Mouse (Mus musculus): ENCODE results near the gene Washc1. TPM values are rescaled to one million over a fixed set of nuclear protein-coding genes. Genes with fewer than 3 reads are reported as not detected.

Washc1 gene
- polyA plus RNA-seq, 2 experiments = 39.4 to 53.3 TPM

GRCm38 (mm10) chr17:66110746-66111145 is 599 bp upstream of the Washc1 start:
- ATAC-seq (ENCODE audit: low FRiP score, low read depth) (no peak), DNase-seq (ENCODE audit: low spot score) (peak; percentile 9)
- no peak for TF ChIP-seq POLR2A (IDR thresholded peaks at IDR 0.05; ENCODE audit: borderline replicate concordance, extremely low read depth, insufficient read depth, insufficient read length)
- WGBS = 35% methylated on average over 6 of the region's 6 CpGs
- H3K9ac ChIP-seq (ENCODE audit: low read depth, low read length, severe bottlenecking) = 0 out of 2 replicates have a peak overlapping the region, but pooled peaks have one; percentile 73
- peaks cover 10% of the 10 kb centered on the region for H3K4me1 ChIP-seq (ENCODE audit: control insufficient read depth, insufficient read depth, low read length)
- no peak overlapping the region for H3K27ac ChIP-seq (replicated peaks; ENCODE audit: low read depth, low read length)
- peaks cover 22% of the 10 kb centered on the region for H3K36me3 ChIP-seq (ENCODE audit: control insufficient read depth, insufficient read depth, low read length)
- H3K9me3 ChIP-seq (ENCODE audit: control insufficient read depth, low read length) = no peaks in the 10 kb centered on the region
- H3K27me3 ChIP-seq (ENCODE audit: control insufficient read depth, insufficient read depth, low read length) = no peaks in the 10 kb centered on the region
- H3K4me3 ChIP-seq (replicated peaks; ENCODE audit: low read length) = peak overlapping the region; percentile 85
- peak overlapping the region; percentile 71 for H3K4me2 ChIP-seq (replicated peaks; ENCODE audit: low read depth, low read length, severe bottlenecking)

- Histone ChIP-seq H3K4me3 (replicated peaks; ENCODE audit: low read length) (peak overlapping the region; percentile 85), H3K27ac (replicated peaks; ENCODE audit: low read depth, low read length) (no peak overlapping the region), H3K4me2 (replicated peaks; ENCODE audit: low read depth, low read length, severe bottlenecking) (peak overlapping the region; percentile 71), H3K9ac (ENCODE audit: low read depth, low read length, severe bottlenecking) (peak overlapping the region; percentile 73), H3K36me3 (ENCODE audit: control insufficient read depth, insufficient read depth, low read length) (peaks cover 36% of the 10 kb centered on the region), H3K27me3 (ENCODE audit: control insufficient read depth, insufficient read depth, low read length) (no peaks in the 10 kb centered on the region), H3K4me1 (ENCODE audit: control insufficient read depth, insufficient read depth, low read length) (peaks cover 10% of the 10 kb centered on the region), H3K9me3 (ENCODE audit: control insufficient read depth, low read length) (no peaks in the 10 kb centered on the region)
- DNase-seq (ENCODE audit: low spot score) = no peak
- no peak for ATAC-seq (ENCODE audit: low FRiP score, low read depth)
- TF ChIP-seq POLR2A (IDR thresholded peaks at IDR 0.05; ENCODE audit: borderline replicate concordance, extremely low read depth, insufficient read depth, insufficient read length) = no peak
- 36% methylated on average over 4 of the region's 4 CpGs for WGBS
These were observed 821 bp downstream of the Washc1 start for GRCm38 (mm10) chr17:66112166-66112565.

GRCm38 (mm10) chr17:66118991-66119390 is 7.6 kb downstream of the Washc1 start:
- Histone ChIP-seq H3K4me3 (replicated peaks; ENCODE audit: low read length) (no peak overlapping the region), H3K9me3 (ENCODE audit: control insufficient read depth, low read length) (no peaks in the 10 kb centered on the region), H3K36me3 (ENCODE audit: control insufficient read depth, insufficient read depth, low read length) (peaks cover 60% of the 10 kb centered on the region), H3K27ac (replicated peaks; ENCODE audit: low read depth, low read length) (no peak overlapping the region), H3K4me2 (replicated peaks; ENCODE audit: low read depth, low read length, severe bottlenecking) (no peak overlapping the region), H3K4me1 (ENCODE audit: control insufficient read depth, insufficient read depth, low read length) (no peaks in the 10 kb centered on the region), H3K9ac (ENCODE audit: low read depth, low read length, severe bottlenecking) (no peak overlapping the region), H3K27me3 (ENCODE audit: control insufficient read depth, insufficient read depth, low read length) (no peaks in the 10 kb centered on the region)
- WGBS = 84% methylated on average over 8 of the region's 8 CpGs
- no peak for ATAC-seq (ENCODE audit: low FRiP score, low read depth)
- no peak for TF ChIP-seq POLR2A (IDR thresholded peaks at IDR 0.05; ENCODE audit: borderline replicate concordance, extremely low read depth, insufficient read depth, insufficient read length)
- DNase-seq (ENCODE audit: low spot score) = no peak

- no peak overlapping the region for H3K9ac ChIP-seq (ENCODE audit: low read depth, low read length, severe bottlenecking)
- no peak overlapping the region for H3K4me3 ChIP-seq (replicated peaks; ENCODE audit: low read length)
- H3K36me3 ChIP-seq (ENCODE audit: control insufficient read depth, insufficient read depth, low read length) = peaks cover 43% of the 10 kb centered on the region
- H3K4me1 ChIP-seq (ENCODE audit: control insufficient read depth, insufficient read depth, low read length) = peaks cover 8% of the 10 kb centered on the region
- H3K4me2 ChIP-seq (replicated peaks; ENCODE audit: low read depth, low read length, severe bottlenecking) = no peak overlapping the region
- WGBS = 94% methylated on average over 1 of the region's 1 CpGs
- ATAC-seq (ENCODE audit: low FRiP score, low read depth) (no peak), DNase-seq (ENCODE audit: low spot score) (no peak)
- H3K27me3 ChIP-seq (ENCODE audit: control insufficient read depth, insufficient read depth, low read length) = no peaks in the 10 kb centered on the region
- no peak overlapping the region for H3K27ac ChIP-seq (replicated peaks; ENCODE audit: low read depth, low read length)
- no peak for TF ChIP-seq POLR2A (IDR thresholded peaks at IDR 0.05; ENCODE audit: borderline replicate concordance, extremely low read depth, insufficient read depth, insufficient read length)
- H3K9me3 ChIP-seq (ENCODE audit: control insufficient read depth, low read length) = no peaks in the 10 kb centered on the region
These were observed 9.4 kb downstream of the Washc1 start for GRCm38 (mm10) chr17:66120701-66121100.

GRCm38 (mm10) chr17:66123066-66123815 is 11.9 kb downstream of the Washc1 start, which contains the start of gene Ddx11:
Gene Ddx11 (plus strand): TSS chr17:66123520.
- H3K27me3 ChIP-seq (ENCODE audit: control insufficient read depth, insufficient read depth, low read length) = no peaks in the 10 kb centered on the region
- peak; percentile 81 for ATAC-seq (ENCODE audit: low FRiP score, low read depth)
- H3K27ac ChIP-seq (replicated peaks; ENCODE audit: low read depth, low read length) = peak within 1 kb of the TSS; percentile 80
- peaks cover 32% of the 10 kb centered on the region for H3K36me3 ChIP-seq (ENCODE audit: control insufficient read depth, insufficient read depth, low read length)
- TF ChIP-seq POLR2A (IDR thresholded peaks at IDR 0.05; ENCODE audit: borderline replicate concordance, extremely low read depth, insufficient read depth, insufficient read length) = peak; percentile 87; the same call in 1 of the 2 replicates
- peak within 1 kb of the TSS; percentile 85 for H3K4me3 ChIP-seq (replicated peaks; ENCODE audit: low read length)
- peaks cover 8% of the 10 kb centered on the region for H3K4me1 ChIP-seq (ENCODE audit: control insufficient read depth, insufficient read depth, low read length)
- peak within 1 kb of the TSS; percentile 60 for H3K9ac ChIP-seq (ENCODE audit: low read depth, low read length, severe bottlenecking)
- 6% methylated on average over 44 of the region's 45 CpGs for WGBS
- peak within 1 kb of the TSS; percentile 50 for H3K4me2 ChIP-seq (replicated peaks; ENCODE audit: low read depth, low read length, severe bottlenecking)
- peak; percentile 90 for DNase-seq (ENCODE audit: low spot score)
- H3K9me3 ChIP-seq (ENCODE audit: control insufficient read depth, low read length) = no peaks in the 10 kb centered on the region
